Mouse (Mus musculus): ENCODE results near the gene Clip2. TPM values are rescaled to one million over a fixed set of nuclear protein-coding genes. Genes with fewer than 3 reads are reported as not detected.
A peak's percentile ranks its signal among the peaks of the same experiment; 100 is the strongest.

Gene Clip2
- polyA plus RNA-seq, 1 experiment from 2014 or later = 3.6 TPM

DNA sequence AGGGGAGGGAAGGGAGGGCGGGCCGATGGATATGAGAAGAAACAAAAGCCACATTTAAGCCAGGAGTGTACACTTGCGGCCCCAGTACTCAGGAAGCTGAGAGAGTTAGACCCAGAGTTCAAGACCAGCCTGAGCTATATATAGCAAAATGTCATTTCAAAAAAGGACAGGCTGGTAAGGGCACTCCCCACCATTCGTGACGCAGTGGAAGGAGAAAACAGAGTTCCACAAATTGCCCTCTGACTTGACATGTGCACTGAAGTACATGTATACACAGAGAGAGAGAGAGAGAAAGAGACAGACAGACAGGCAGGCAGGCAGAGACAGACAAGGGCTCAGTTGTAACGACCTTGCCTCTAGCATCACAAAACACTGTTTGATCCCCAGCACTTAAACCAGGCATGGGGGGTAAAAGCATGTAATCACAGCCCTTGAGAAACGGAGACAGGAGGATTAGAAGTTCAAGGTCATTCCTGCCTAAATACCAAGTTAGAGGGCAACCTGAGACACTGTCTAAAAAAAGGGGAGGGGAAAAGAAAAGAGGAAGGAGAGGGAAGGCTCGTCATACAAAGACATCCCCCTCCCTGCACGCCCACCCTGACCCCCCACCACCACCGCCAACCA is 106.9 kb downstream of the Clip2 start:
- Histone ChIP-seq H3K4me1 (replicated peaks) (peaks cover 26% of the 10 kb centered on the region), H3K4me3 (replicated peaks) (no peak overlapping the region), H3K27me3 (replicated peaks) (no peaks in the 10 kb centered on the region), H3K9me3 (no peaks in the 10 kb centered on the region), H3K9ac (no peak overlapping the region), H3K36me3 (no peaks in the 10 kb centered on the region), H3K27ac (peak overlapping the region; percentile 59), H3K4me2 (replicated peaks) (peak overlapping the region; percentile 38; the same call in 1 of the 2 replicates)
- 30% methylated on average over 10 of the region's 10 CpGs for WGBS
- ATAC-seq = peak; percentile 21; the same call in 1 of the 2 replicates

DNA sequence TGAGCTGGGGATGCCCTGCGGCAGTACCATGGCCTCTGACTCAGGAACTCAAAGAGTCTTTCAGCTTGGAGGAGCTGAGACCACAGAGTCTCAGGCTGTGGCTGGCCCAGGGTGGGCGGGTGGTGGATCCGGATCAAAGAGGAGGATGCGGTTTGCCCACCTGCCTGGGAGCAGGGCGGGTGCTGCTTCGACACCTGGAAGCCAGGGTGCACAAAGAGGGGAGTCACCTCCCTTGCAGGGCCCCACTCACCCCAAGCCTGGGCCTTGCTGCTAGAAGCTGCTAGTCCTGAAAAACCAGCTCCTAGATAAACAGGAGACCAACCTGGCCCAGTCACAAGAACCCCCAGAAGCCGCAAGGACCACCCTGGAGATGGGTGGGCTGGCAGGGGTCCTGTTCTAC is 107.8 kb downstream of the Clip2 start:
- Histone ChIP-seq H3K4me1 (replicated peaks) (peaks cover 33% of the 10 kb centered on the region), H3K36me3 (peaks cover 2% of the 10 kb centered on the region; the same call in 1 of the 2 replicates), H3K9me3 (no peaks in the 10 kb centered on the region), H3K4me2 (replicated peaks) (peak overlapping the region; percentile 31), H3K9ac (no peak overlapping the region), H3K27ac (peak overlapping the region; percentile 59), H3K27me3 (replicated peaks) (no peaks in the 10 kb centered on the region), H3K4me3 (replicated peaks) (no peak overlapping the region)
- WGBS = 74% methylated on average over 7 of the region's 7 CpGs
- ATAC-seq = peak; percentile 66

DNA sequence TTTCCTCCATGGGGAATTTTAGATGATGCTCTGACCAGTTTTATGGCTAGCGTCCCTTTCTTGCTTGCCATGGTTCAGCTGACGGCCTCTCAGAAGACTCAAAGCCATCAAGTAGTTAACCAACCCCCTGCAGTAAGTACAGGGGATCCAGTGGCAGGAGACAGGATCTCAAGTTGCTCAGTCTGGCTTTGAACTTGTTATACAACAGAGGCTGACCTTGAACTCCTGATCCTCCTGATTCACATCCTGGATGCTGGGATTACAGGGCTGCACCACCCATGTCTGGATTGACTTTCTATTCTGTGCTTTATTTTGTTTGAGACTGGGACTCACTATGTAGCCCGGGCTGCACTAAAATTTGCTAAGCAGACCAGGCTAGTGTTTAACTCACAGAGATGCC is 110.2 kb downstream of the Clip2 start:
- no peak for ATAC-seq
- H3K27me3 ChIP-seq (replicated peaks) = no peaks in the 10 kb centered on the region
- no peak overlapping the region for H3K4me2 ChIP-seq (replicated peaks)
- no peak overlapping the region for H3K27ac ChIP-seq
- WGBS = 91% methylated on average over 3 of the region's 3 CpGs
- H3K9me3 ChIP-seq = no peaks in the 10 kb centered on the region
- no peak overlapping the region for H3K4me3 ChIP-seq (replicated peaks)
- H3K36me3 ChIP-seq = peaks cover 3% of the 10 kb centered on the region; the same call in 1 of the 2 replicates
- H3K4me1 ChIP-seq (replicated peaks) = peaks cover 49% of the 10 kb centered on the region
- H3K9ac ChIP-seq = no peak overlapping the region

DNA sequence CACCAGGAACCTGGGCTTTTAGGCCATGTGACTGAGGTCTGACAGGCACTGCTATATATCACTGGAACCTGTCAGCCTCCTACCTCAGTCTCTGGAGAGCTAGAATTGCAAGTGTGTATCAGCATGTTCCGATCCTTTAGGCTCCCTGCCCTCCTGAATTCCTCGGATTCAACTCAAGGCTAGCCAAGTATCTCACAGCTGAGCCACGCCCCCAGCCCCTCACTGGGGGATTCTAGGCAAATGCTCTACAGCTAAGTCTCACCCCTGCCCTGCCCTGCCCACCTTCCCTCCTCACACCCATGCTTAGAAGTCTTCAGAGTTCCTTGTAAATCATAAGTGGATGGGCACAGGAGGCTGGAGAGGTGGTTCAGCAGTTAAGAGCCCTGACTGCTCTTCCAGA is 111.1 kb downstream of the Clip2 start:
- 60% methylated on average over 3 of the region's 3 CpGs for WGBS
- no peaks in the 10 kb centered on the region for H3K27me3 ChIP-seq (replicated peaks)
- no peak for ATAC-seq
- peaks cover 3% of the 10 kb centered on the region; the same call in 1 of the 2 replicates for H3K36me3 ChIP-seq
- no peak overlapping the region for H3K27ac ChIP-seq
- H3K4me2 ChIP-seq (replicated peaks) = no peak overlapping the region
- peaks cover 53% of the 10 kb centered on the region for H3K4me1 ChIP-seq (replicated peaks)
- no peak overlapping the region for H3K4me3 ChIP-seq (replicated peaks)
- H3K9ac ChIP-seq = no peak overlapping the region
- no peaks in the 10 kb centered on the region for H3K9me3 ChIP-seq

DNA sequence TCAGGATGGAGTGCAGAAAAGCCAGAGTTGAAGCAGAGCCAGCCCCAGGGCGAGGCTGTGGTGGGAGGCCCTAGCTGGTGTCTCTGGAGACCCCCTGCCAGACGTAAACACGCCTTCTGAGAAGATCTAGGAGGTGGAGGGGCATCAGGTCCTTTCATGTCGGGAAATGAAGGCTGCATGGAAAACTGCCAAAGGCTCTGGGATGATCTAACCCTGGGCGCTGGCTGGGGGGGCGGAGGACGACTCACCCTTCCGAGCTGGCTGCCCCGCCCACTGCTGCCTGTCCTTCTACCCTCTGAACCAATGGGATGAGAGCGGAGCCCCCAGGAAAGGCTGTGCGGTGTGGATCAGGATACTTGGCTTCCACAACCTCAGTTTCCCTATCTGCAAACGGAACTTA is 112.1 kb downstream of the Clip2 start:
- WGBS = 47% methylated on average over 12 of the region's 12 CpGs
- Histone ChIP-seq H3K27me3 (replicated peaks) (no peaks in the 10 kb centered on the region), H3K9me3 (no peaks in the 10 kb centered on the region), H3K27ac (peak overlapping the region; percentile 42; the same call in 1 of the 2 replicates), H3K36me3 (peaks cover 3% of the 10 kb centered on the region; the same call in 1 of the 2 replicates), H3K4me1 (replicated peaks) (peaks cover 49% of the 10 kb centered on the region), H3K4me3 (replicated peaks) (no peak overlapping the region), H3K9ac (no peak overlapping the region), H3K4me2 (replicated peaks) (no peak overlapping the region)
- peak; percentile 40; the same call in 1 of the 2 replicates for ATAC-seq

DNA sequence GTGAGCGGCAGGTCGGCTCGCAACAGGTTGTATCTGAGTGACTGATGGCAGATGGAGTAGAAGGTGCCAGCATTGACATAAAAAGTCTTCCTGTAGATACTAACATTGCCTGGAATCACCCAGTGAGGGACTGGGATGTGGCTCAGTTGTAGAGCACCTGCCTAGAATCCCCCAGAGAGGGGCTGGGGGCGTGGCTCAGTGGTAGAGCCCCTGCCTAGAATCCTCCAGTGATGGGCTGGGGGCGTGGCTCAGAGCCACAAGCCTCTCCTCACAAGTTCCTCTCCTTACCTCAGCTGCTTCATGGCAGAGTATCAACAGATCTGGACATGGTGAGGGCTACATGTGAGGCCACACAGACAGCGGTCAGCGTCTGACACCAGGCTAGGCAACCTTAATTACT is 112.8 kb downstream of the Clip2 start:
- Histone ChIP-seq H3K27me3 (replicated peaks) (no peaks in the 10 kb centered on the region), H3K36me3 (peaks cover 3% of the 10 kb centered on the region; the same call in 1 of the 2 replicates), H3K4me2 (replicated peaks) (no peak overlapping the region), H3K9me3 (no peaks in the 10 kb centered on the region), H3K9ac (no peak overlapping the region), H3K4me1 (replicated peaks) (peaks cover 43% of the 10 kb centered on the region), H3K27ac (peak overlapping the region; percentile 42; the same call in 1 of the 2 replicates), H3K4me3 (replicated peaks) (no peak overlapping the region)
- ATAC-seq = no peak
- WGBS = 95% methylated on average over 7 of the region's 7 CpGs

Other genes starting within 250 kb of the Clip2 start
- gene Gtf2i, start 237.7 kb downstream of the Clip2 start, polyA plus RNA-seq (2015; fragmentation: Nextera tagmentation; extraction: Ambion mirVana) = 125 and 137 TPM in 2 replicates
- gene Gtf2ird1, start 95.7 kb downstream of the Clip2 start, polyA plus RNA-seq (2015; fragmentation: Nextera tagmentation; extraction: Ambion mirVana) = 81.6 and 84.4 TPM in 2 replicates
- 0.06 and 0.10 TPM in 2 replicates for gene Syna, start 7.7 kb upstream of the Clip2 start, polyA plus RNA-seq (2015; fragmentation: Nextera tagmentation; extraction: Ambion mirVana)
- gene Rfc2, start 28.9 kb upstream of the Clip2 start, polyA plus RNA-seq (2015; fragmentation: Nextera tagmentation; extraction: Ambion mirVana) = 245 and 247 TPM in 2 replicates
- gene Lat2, start 62.6 kb upstream of the Clip2 start, polyA plus RNA-seq (2015; fragmentation: Nextera tagmentation; extraction: Ambion mirVana) = 2.0 and 2.8 TPM in 2 replicates
- gene Eif4h, start 87.1 kb upstream of the Clip2 start, polyA plus RNA-seq (2015; fragmentation: Nextera tagmentation; extraction: Ambion mirVana) = 382 and 397 TPM in 2 replicates
- gene Limk1, start 136.2 kb upstream of the Clip2 start, polyA plus RNA-seq (2015; fragmentation: Nextera tagmentation; extraction: Ambion mirVana) = 3.7 and 4.1 TPM in 2 replicates
- 86.7 and 89.8 TPM in 2 replicates for gene Eln, start 194.9 kb upstream of the Clip2 start, polyA plus RNA-seq (2015; fragmentation: Nextera tagmentation; extraction: Ambion mirVana)